Mouse (Mus musculus): ENCODE measurements around the gene Qpctl. TPM values are rescaled to one million over a fixed set of nuclear protein-coding genes. Genes with fewer than 3 reads are reported as not detected.

Gene Qpctl
- polyA plus RNA-seq, 1 experiment, result not detected

- TF ChIP-seq POLR2A (IDR thresholded peaks at IDR 0.05; ENCODE audit: insufficient read depth, low read depth, low read length) (no peak), CTCF (IDR thresholded peaks at IDR 0.05; ENCODE audit: insufficient read depth, low read depth, low read length) (no peak)
- H3K27ac ChIP-seq (ENCODE audit: insufficient read depth, low read depth, low read length), result no peak overlapping the region
Observed at GRCm38 (mm10) chr7:19136673-19137334, 12.3 kb downstream of the Qpctl start.

GRCm38 (mm10) chr7:19136168-19136567 lies 12.9 kb downstream of the Qpctl start:
- Histone ChIP-seq H3K4me3 (ENCODE audit: insufficient read depth, low read depth, low read length) (no peak overlapping the region), H3K27ac (ENCODE audit: insufficient read depth, low read depth, low read length) (no peak overlapping the region), H3K4me1 (ENCODE audit: control insufficient read depth, insufficient read depth, low read length) (0 out of 2 replicates have a peak, but pooled peaks cover 7% of the 10 kb centered on the region)
- 95% methylated on average over 13 of the region's 13 CpGs for WGBS
- TF ChIP-seq CTCF (IDR thresholded peaks at IDR 0.05; ENCODE audit: insufficient read depth, low read depth, low read length), result no peak
- no peak for TF ChIP-seq POLR2A (IDR thresholded peaks at IDR 0.05; ENCODE audit: insufficient read depth, low read depth, low read length)

More at GRCm38 (mm10) chr7:19136673-19137334, 12.3 kb downstream of the Qpctl start:
- Histone ChIP-seq H3K4me3 (ENCODE audit: insufficient read depth, low read depth, low read length) (no peak overlapping the region), H3K4me1 (ENCODE audit: control insufficient read depth, insufficient read depth, low read length) (0 out of 2 replicates have a peak, but pooled peaks cover 5% of the 10 kb centered on the region)
- WGBS, result 87% methylated on average over 38 of the region's 38 CpGs

GRCm38 (mm10) chr7:19131324-19131848 lies 17.7 kb downstream of the Qpctl start:
- TF ChIP-seq POLR2A (IDR thresholded peaks at IDR 0.05; ENCODE audit: insufficient read depth, low read depth, low read length), result peak; percentile 39; the same call in 1 of the 2 replicates
- TF ChIP-seq CTCF (IDR thresholded peaks at IDR 0.05; ENCODE audit: insufficient read depth, low read depth, low read length), result peak; percentile 96
- under 1% methylated on average over 39 of the region's 39 CpGs for WGBS
- H3K27ac ChIP-seq (ENCODE audit: insufficient read depth, low read depth, low read length), result peak overlapping the region; percentile 85

GRCm38 (mm10) chr7:19130657-19131056 lies 18.4 kb downstream of the Qpctl start:
- H3K4me3 ChIP-seq (ENCODE audit: insufficient read depth, low read depth, low read length), result no peak overlapping the region
- no peak for TF ChIP-seq CTCF (IDR thresholded peaks at IDR 0.05; ENCODE audit: insufficient read depth, low read depth, low read length)
- no peak for TF ChIP-seq POLR2A (IDR thresholded peaks at IDR 0.05; ENCODE audit: insufficient read depth, low read depth, low read length)
- 13% methylated on average over 4 of the region's 4 CpGs for WGBS
- 0 out of 2 replicates have a peak, but pooled peaks cover 7% of the 10 kb centered on the region for H3K4me1 ChIP-seq (ENCODE audit: control insufficient read depth, insufficient read depth, low read length)
- H3K27ac ChIP-seq (ENCODE audit: insufficient read depth, low read depth, low read length), result peak overlapping the region; percentile 85

More at GRCm38 (mm10) chr7:19131324-19131848, 17.7 kb downstream of the Qpctl start:
- Histone ChIP-seq H3K4me1 (ENCODE audit: control insufficient read depth, insufficient read depth, low read length) (0 out of 2 replicates have a peak, but pooled peaks cover 7% of the 10 kb centered on the region), H3K4me3 (ENCODE audit: insufficient read depth, low read depth, low read length) (peak overlapping the region; percentile 55)

- no peak overlapping the region for H3K4me3 ChIP-seq (ENCODE audit: insufficient read depth, low read depth, low read length)
- H3K27ac ChIP-seq (ENCODE audit: insufficient read depth, low read depth, low read length), result no peak overlapping the region
- WGBS, result 96% methylated on average over 5 of the region's 5 CpGs
- H3K4me1 ChIP-seq (ENCODE audit: control insufficient read depth, insufficient read depth, low read length), result 0 out of 2 replicates have a peak, but pooled peaks cover 7% of the 10 kb centered on the region
- TF ChIP-seq POLR2A (IDR thresholded peaks at IDR 0.05; ENCODE audit: insufficient read depth, low read depth, low read length) (no peak), CTCF (IDR thresholded peaks at IDR 0.05; ENCODE audit: insufficient read depth, low read depth, low read length) (no peak)
Observed at GRCm38 (mm10) chr7:19129396-19129795, 19.7 kb downstream of the Qpctl start.

GRCm38 (mm10) chr7:19127744-19128143 lies 21.3 kb downstream of the Qpctl start:
- TF ChIP-seq CTCF (IDR thresholded peaks at IDR 0.05; ENCODE audit: insufficient read depth, low read depth, low read length) (no peak), POLR2A (IDR thresholded peaks at IDR 0.05; ENCODE audit: insufficient read depth, low read depth, low read length) (no peak)
- H3K27ac ChIP-seq (ENCODE audit: insufficient read depth, low read depth, low read length), result no peak overlapping the region

GRCm38 (mm10) chr7:19124713-19125112 lies 24.4 kb downstream of the Qpctl start:
- WGBS, result 84% methylated on average over 6 of the region's 6 CpGs
- peaks cover 2% of the 10 kb centered on the region; the same call in 1 of the 2 replicates for H3K4me1 ChIP-seq (ENCODE audit: control insufficient read depth, insufficient read depth, low read length)
- TF ChIP-seq POLR2A (IDR thresholded peaks at IDR 0.05; ENCODE audit: insufficient read depth, low read depth, low read length) (no peak), CTCF (IDR thresholded peaks at IDR 0.05; ENCODE audit: insufficient read depth, low read depth, low read length) (no peak)
- no peak overlapping the region for H3K4me3 ChIP-seq (ENCODE audit: insufficient read depth, low read depth, low read length)
- H3K27ac ChIP-seq (ENCODE audit: insufficient read depth, low read depth, low read length), result no peak overlapping the region

More at GRCm38 (mm10) chr7:19127744-19128143, 21.3 kb downstream of the Qpctl start:
- H3K4me3 ChIP-seq (ENCODE audit: insufficient read depth, low read depth, low read length), result no peak overlapping the region
- 0 out of 2 replicates have a peak, but pooled peaks cover 7% of the 10 kb centered on the region for H3K4me1 ChIP-seq (ENCODE audit: control insufficient read depth, insufficient read depth, low read length)
- 87% methylated on average over 5 of the region's 5 CpGs for WGBS

- TF ChIP-seq CTCF (IDR thresholded peaks at IDR 0.05; ENCODE audit: insufficient read depth, low read depth, low read length), result no peak
- no peak for TF ChIP-seq POLR2A (IDR thresholded peaks at IDR 0.05; ENCODE audit: insufficient read depth, low read depth, low read length)
- 76% methylated on average over 4 of the region's 4 CpGs for WGBS
Observed at GRCm38 (mm10) chr7:19121686-19122085, 27.4 kb downstream of the Qpctl start.

More at GRCm38 (mm10) chr7:19121686-19122085, 27.4 kb downstream of the Qpctl start:
- no peak overlapping the region for H3K27ac ChIP-seq (ENCODE audit: insufficient read depth, low read depth, low read length)
- H3K4me3 ChIP-seq (ENCODE audit: insufficient read depth, low read depth, low read length), result no peak overlapping the region
- H3K4me1 ChIP-seq (ENCODE audit: control insufficient read depth, insufficient read depth, low read length), result peaks cover 12% of the 10 kb centered on the region
